Mouse (Mus musculus): ENCODE measurements around the gene Cnnm3. TPM values are rescaled to one million over a fixed set of nuclear protein-coding genes. Genes with fewer than 3 reads are reported as not detected.

Gene Cnnm3
- polyA plus RNA-seq, 1 experiment from 2014 or later, result 5.8 TPM

- Histone ChIP-seq H3K9ac (no peak overlapping the region), H3K9me3 (no peaks in the 10 kb centered on the region), H3K36me3 (replicated peaks) (no peaks in the 10 kb centered on the region), H3K4me2 (no peak overlapping the region), H3K4me1 (peaks cover 15% of the 10 kb centered on the region), H3K27me3 (replicated peaks) (no peaks in the 10 kb centered on the region), H3K4me3 (no peak overlapping the region), H3K27ac (no peak overlapping the region)
- WGBS, result 89% methylated on average over 12 of the region's 12 CpGs
- ATAC-seq (replicated peaks), result no peak
Observed at GRCm38 (mm10) chr1:36479903-36480899, 31.5 kb upstream of the Cnnm3 start.

- Histone ChIP-seq H3K27ac (no peak overlapping the region), H3K36me3 (replicated peaks) (no peaks in the 10 kb centered on the region), H3K9me3 (no peaks in the 10 kb centered on the region), H3K27me3 (replicated peaks) (no peaks in the 10 kb centered on the region), H3K4me1 (no peaks in the 10 kb centered on the region), H3K4me3 (no peak overlapping the region), H3K9ac (no peak overlapping the region), H3K4me2 (no peak overlapping the region)
- ATAC-seq (replicated peaks), result no peak
- WGBS, result 65% methylated on average over 4 of the region's 4 CpGs
Observed at GRCm38 (mm10) chr1:36483825-36484224, 27.8 kb upstream of the Cnnm3 start.

- Histone ChIP-seq H3K4me2 (no peak overlapping the region), H3K27me3 (replicated peaks) (no peaks in the 10 kb centered on the region), H3K4me3 (no peak overlapping the region), H3K4me1 (no peaks in the 10 kb centered on the region), H3K9ac (no peak overlapping the region), H3K27ac (no peak overlapping the region), H3K36me3 (replicated peaks) (no peaks in the 10 kb centered on the region), H3K9me3 (no peaks in the 10 kb centered on the region)
- ATAC-seq (replicated peaks), result no peak
- WGBS, result 81% methylated on average over 7 of the region's 7 CpGs
Observed at GRCm38 (mm10) chr1:36485080-36485479, 26.6 kb upstream of the Cnnm3 start.

- Histone ChIP-seq H3K4me1 (no peaks in the 10 kb centered on the region), H3K9me3 (no peaks in the 10 kb centered on the region), H3K4me3 (no peak overlapping the region), H3K9ac (no peak overlapping the region), H3K36me3 (replicated peaks) (no peaks in the 10 kb centered on the region), H3K27me3 (replicated peaks) (no peaks in the 10 kb centered on the region), H3K4me2 (no peak overlapping the region), H3K27ac (no peak overlapping the region)
- no peak for ATAC-seq (replicated peaks)
- 50% methylated on average over 9 of the region's 9 CpGs for WGBS
Observed at GRCm38 (mm10) chr1:36487111-36487510, 24.6 kb upstream of the Cnnm3 start.

- no peak overlapping the region for H3K27ac ChIP-seq
- no peaks in the 10 kb centered on the region for H3K9me3 ChIP-seq
- H3K4me3 ChIP-seq, result no peak overlapping the region
- H3K4me1 ChIP-seq, result no peaks in the 10 kb centered on the region
- ATAC-seq (replicated peaks), result no peak
- H3K9ac ChIP-seq, result no peak overlapping the region
- no peaks in the 10 kb centered on the region for H3K36me3 ChIP-seq (replicated peaks)
- H3K4me2 ChIP-seq, result no peak overlapping the region
- H3K27me3 ChIP-seq (replicated peaks), result no peaks in the 10 kb centered on the region
- WGBS, result 66% methylated on average over 6 of the region's 6 CpGs
Observed at GRCm38 (mm10) chr1:36489661-36490060, 22.0 kb upstream of the Cnnm3 start.

- H3K27ac ChIP-seq, result no peak overlapping the region
- H3K4me1 ChIP-seq, result no peaks in the 10 kb centered on the region
- H3K9me3 ChIP-seq, result no peaks in the 10 kb centered on the region
- H3K9ac ChIP-seq, result no peak overlapping the region
- no peaks in the 10 kb centered on the region for H3K36me3 ChIP-seq (replicated peaks)
- ATAC-seq (replicated peaks), result no peak
- H3K27me3 ChIP-seq (replicated peaks), result no peaks in the 10 kb centered on the region
- H3K4me3 ChIP-seq, result no peak overlapping the region
- H3K4me2 ChIP-seq, result no peak overlapping the region
- 49% methylated on average over 9 of the region's 9 CpGs for WGBS
Observed at GRCm38 (mm10) chr1:36492416-36493139, 19.1 kb upstream of the Cnnm3 start.

- Histone ChIP-seq H3K36me3 (replicated peaks) (no peaks in the 10 kb centered on the region), H3K4me2 (no peak overlapping the region), H3K27ac (no peak overlapping the region), H3K9ac (no peak overlapping the region), H3K27me3 (replicated peaks) (no peaks in the 10 kb centered on the region), H3K4me1 (no peaks in the 10 kb centered on the region), H3K4me3 (no peak overlapping the region), H3K9me3 (no peaks in the 10 kb centered on the region)
- WGBS, result 88% methylated on average over 6 of the region's 6 CpGs
- no peak for ATAC-seq (replicated peaks)
Observed at GRCm38 (mm10) chr1:36493299-36493698, 18.4 kb upstream of the Cnnm3 start.

- H3K36me3 ChIP-seq (replicated peaks), result 0 out of 2 replicates have a peak, but pooled peaks cover 3% of the 10 kb centered on the region
- H3K4me1 ChIP-seq, result no peaks in the 10 kb centered on the region
- no peak; the same call in 1 of the 2 replicates for ATAC-seq (replicated peaks)
- no peak overlapping the region for H3K27ac ChIP-seq
- WGBS, result 49% methylated on average over 2 of the region's 2 CpGs
- no peak overlapping the region for H3K4me2 ChIP-seq
- H3K4me3 ChIP-seq, result no peak overlapping the region
- no peak overlapping the region for H3K9ac ChIP-seq
- H3K9me3 ChIP-seq, result no peaks in the 10 kb centered on the region
- no peaks in the 10 kb centered on the region for H3K27me3 ChIP-seq (replicated peaks)
Observed at GRCm38 (mm10) chr1:36496719-36497118, 14.9 kb upstream of the Cnnm3 start.

- 63% methylated on average over 2 of the region's 2 CpGs for WGBS
- Histone ChIP-seq H3K27me3 (replicated peaks) (no peaks in the 10 kb centered on the region), H3K4me2 (no peak overlapping the region), H3K4me3 (no peak overlapping the region), H3K9me3 (no peaks in the 10 kb centered on the region), H3K9ac (no peak overlapping the region), H3K27ac (no peak overlapping the region), H3K4me1 (no peaks in the 10 kb centered on the region), H3K36me3 (replicated peaks) (0 out of 2 replicates have a peak, but pooled peaks cover 3% of the 10 kb centered on the region)
- ATAC-seq (replicated peaks), result no peak
Observed at GRCm38 (mm10) chr1:36497312-36497711, 14.4 kb upstream of the Cnnm3 start.

- no peaks in the 10 kb centered on the region for H3K4me1 ChIP-seq
- ATAC-seq (replicated peaks), result peak; percentile 29; the same call in 1 of the 2 replicates
- H3K36me3 ChIP-seq (replicated peaks), result 0 out of 2 replicates have a peak, but pooled peaks cover 3% of the 10 kb centered on the region
- no peak overlapping the region for H3K9ac ChIP-seq
- no peaks in the 10 kb centered on the region for H3K9me3 ChIP-seq
- no peak overlapping the region for H3K4me2 ChIP-seq
- H3K27me3 ChIP-seq (replicated peaks), result no peaks in the 10 kb centered on the region
- no peak overlapping the region for H3K4me3 ChIP-seq
- no peak overlapping the region for H3K27ac ChIP-seq
- 4% methylated on average over 3 of the region's 3 CpGs for WGBS
Observed at GRCm38 (mm10) chr1:36501261-36501660, 10.4 kb upstream of the Cnnm3 start.

GRCm38 (mm10) chr1:36508238-36508637 lies 3.4 kb upstream of the Cnnm3 start:
- ATAC-seq (replicated peaks), result no peak
- Histone ChIP-seq H3K9me3 (no peaks in the 10 kb centered on the region), H3K4me1 (peaks cover 5% of the 10 kb centered on the region), H3K9ac (no peak overlapping the region), H3K27me3 (replicated peaks) (no peaks in the 10 kb centered on the region), H3K4me3 (no peak overlapping the region), H3K36me3 (replicated peaks) (0 out of 2 replicates have a peak, but pooled peaks cover 5% of the 10 kb centered on the region), H3K27ac (no peak overlapping the region), H3K4me2 (no peak overlapping the region)
- 90% methylated on average over 5 of the region's 5 CpGs for WGBS
